Mouse (Mus musculus): ENCODE data around the gene Frmd4b.

GRCm38 (mm10) chr6:97610051-97610450 is 7.3 kb downstream of the Frmd4b start:
- TF ChIP-seq CTCF (IDR thresholded peaks at IDR 0.05; ENCODE audit: extremely low read depth, insufficient read length, insufficient replicate concordance, low read depth, low read length) (no peak), POLR2A (IDR thresholded peaks at IDR 0.05; ENCODE audit: low read depth, low read length) (no peak)

Data from small intestine, adult 2 months (tissue).